In the genomic region with DNA sequence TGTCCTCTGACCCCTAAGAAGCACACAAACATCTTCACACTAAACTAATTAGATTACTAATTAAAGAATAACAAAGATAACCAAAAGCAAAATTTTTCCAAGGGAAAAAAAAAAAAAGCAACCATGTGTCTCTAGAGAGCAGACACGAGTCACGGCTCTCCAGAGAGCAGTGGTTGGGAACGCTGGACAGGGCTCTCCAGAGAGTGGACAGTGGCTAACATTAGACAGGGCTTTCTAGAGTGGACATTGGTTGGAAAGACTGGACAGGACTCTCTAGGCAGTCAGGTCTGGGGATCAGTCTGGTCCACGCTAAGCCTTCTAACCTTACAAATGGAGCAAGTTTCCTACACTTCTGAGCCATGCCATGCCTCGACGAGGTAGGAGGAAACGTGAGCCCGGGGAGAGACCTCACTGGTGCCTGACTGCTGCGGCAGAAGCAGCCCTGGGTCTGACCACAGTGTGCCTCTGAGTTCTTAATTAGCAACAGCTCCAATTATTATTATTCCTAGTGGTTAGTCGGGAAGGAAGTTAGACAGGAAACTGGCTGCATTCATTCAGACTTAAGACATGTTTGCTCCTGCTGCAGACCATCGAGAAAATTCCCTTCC, we compare ENCODE assay signal across 9 mouse cellular contexts. TPM values are rescaled to one million over a fixed set of nuclear protein-coding genes. Genes with fewer than 3 reads are reported as not detected.
DNase-seq lines count a peak whose midpoint lies in the region; ATAC-seq and TF ChIP-seq lines count a peak whose summit lies in the region.
"Had no signal": no experiment of that assay in that cellular context is flagged by ENCODE, and none has a peak within 500 bp of the region (broad histone marks: within the 10 kb centered on the region; RNA-seq: fewer than 3 reads in every experiment).

No protein-coding gene starts in this region.

- no peak overlapping the region for H3K9ac ChIP-seq in lung, embryonic 14.5 days
- no peak overlapping the region for H3K9ac ChIP-seq in kidney, embryonic 14.5 days (ENCODE audit: low read depth, low read length)
- H3K9ac ChIP-seq in liver, embryonic 13.5 days = peak overlapping the region; percentile 31
- H3K9ac ChIP-seq in midbrain, postnatal 0 days (replicated peaks; ENCODE audit: low read length, poor library complexity, severe bottlenecking) = no peak overlapping the region

- no peak for ATAC-seq in lung, embryonic 14.5 days (ENCODE audit: insufficient read depth)
- ATAC-seq in kidney, embryonic 14.5 days (ENCODE audit: low FRiP score, low TSS enrichment) = peak; percentile 43; the same call in 1 of the 2 replicates
- no peak for ATAC-seq in liver, embryonic 13.5 days (ENCODE audit: low read depth)
- no peak for ATAC-seq in midbrain, postnatal 0 days (ENCODE audit: low FRiP score)

- 59% methylated on average over 11 of the region's 11 CpGs for WGBS in lung, embryonic 14.5 days
- WGBS in kidney, embryonic 14.5 days = 10% methylated on average over 11 of the region's 11 CpGs
- WGBS in liver, embryonic 13.5 days (ENCODE audit: insufficient replicate concordance) = 44% methylated on average over 11 of the region's 11 CpGs
- 80% methylated on average over 11 of the region's 11 CpGs for WGBS in midbrain, postnatal 0 days

- H3K4me1 ChIP-seq in lung, embryonic 14.5 days (ENCODE audit: insufficient read depth) = peaks cover 13% of the 10 kb centered on the region; the same call in 1 of the 2 replicates
- peaks cover 49% of the 10 kb centered on the region for H3K4me1 ChIP-seq in kidney, embryonic 14.5 days (ENCODE audit: control insufficient read depth, insufficient read depth, low read length)
- H3K4me1 ChIP-seq in liver, embryonic 13.5 days (replicated peaks) = peaks cover 78% of the 10 kb centered on the region
- 0 out of 2 replicates have a peak, but pooled peaks cover 3% of the 10 kb centered on the region for H3K4me1 ChIP-seq in midbrain, postnatal 0 days (ENCODE audit: insufficient read depth, low read length)

- DNase-seq in heart, adult 11 months = peak; percentile 84
- DNase-seq in heart, adult 9 months (ENCODE audit: low spot score in 2 of 2) = no peak
- DNase-seq in lung, embryonic 14.5 days = peak; percentile 34
- DNase-seq in lung, postnatal 14 days = no peak
- DNase-seq in liver, embryonic 13.5 days = no peak
- DNase-seq in urinary bladder, adult 2 months (ENCODE audit: low spot score) = no peak
- no peak for DNase-seq in midbrain, postnatal 0 days (ENCODE audit: low spot score)
- DNase-seq: cerebellum, postnatal 14 days had no signal

- 0 out of 2 replicates have a peak overlapping the region, but pooled peaks have one; percentile 31 for H3K27ac ChIP-seq in lung, embryonic 14.5 days (ENCODE audit: low read depth)
- H3K27ac ChIP-seq in kidney, embryonic 14.5 days (ENCODE audit: low read depth, low read length) = peak overlapping the region; percentile 83
- peak overlapping the region; percentile 82 for H3K27ac ChIP-seq in liver, embryonic 13.5 days
- H3K27ac ChIP-seq in midbrain, postnatal 0 days (ENCODE audit: low read depth, low read length) = no peak overlapping the region

- no peak overlapping the region for H3K4me3 ChIP-seq in lung, embryonic 14.5 days (ENCODE audit: low read depth, low read length)
- no peak overlapping the region for H3K4me3 ChIP-seq in kidney, embryonic 14.5 days (ENCODE audit: low read length)
- no peak overlapping the region for H3K4me3 ChIP-seq in liver, embryonic 13.5 days (replicated peaks)
- H3K4me3 ChIP-seq in midbrain, postnatal 0 days (ENCODE audit: low read depth, low read length) = no peak overlapping the region

- no peaks in the 10 kb centered on the region for H3K9me3 ChIP-seq in lung, embryonic 14.5 days (ENCODE audit: low read depth, low read length)
- no peaks in the 10 kb centered on the region for H3K9me3 ChIP-seq in kidney, embryonic 14.5 days (ENCODE audit: control insufficient read depth, low read length)
- no peaks in the 10 kb centered on the region for H3K9me3 ChIP-seq in liver, embryonic 13.5 days (replicated peaks)
- H3K9me3 ChIP-seq in midbrain, postnatal 0 days (ENCODE audit: low read length) = no peaks in the 10 kb centered on the region

- H3K4me2 ChIP-seq in lung, embryonic 14.5 days = no peak overlapping the region
- H3K4me2 ChIP-seq in kidney, embryonic 14.5 days (replicated peaks; ENCODE audit: low read depth, low read length) = no peak overlapping the region
- H3K4me2 ChIP-seq in liver, embryonic 13.5 days = 0 out of 2 replicates have a peak overlapping the region, but pooled peaks have one; percentile 3
- no peak overlapping the region for H3K4me2 ChIP-seq in midbrain, postnatal 0 days (ENCODE audit: low read depth, low read length, poor library complexity, severe bottlenecking)

- no peak for TF ChIP-seq CTCF in lung, embryonic 14.5 days (IDR thresholded peaks at IDR 0.05; ENCODE audit: low read depth)
- no peak for TF ChIP-seq CTCF in midbrain, postnatal 0 days (IDR thresholded peaks at IDR 0.05)

- no peaks in the 10 kb centered on the region for H3K36me3 ChIP-seq in lung, embryonic 14.5 days (ENCODE audit: insufficient read depth)
- H3K36me3 ChIP-seq in kidney, embryonic 14.5 days (ENCODE audit: control insufficient read depth, insufficient read depth, low read length) = no peaks in the 10 kb centered on the region
- H3K36me3 ChIP-seq in liver, embryonic 13.5 days = 0 out of 2 replicates have a peak, but pooled peaks cover 2% of the 10 kb centered on the region
- no peaks in the 10 kb centered on the region for H3K36me3 ChIP-seq in midbrain, postnatal 0 days (ENCODE audit: insufficient read depth, low read length)

- no peaks in the 10 kb centered on the region for H3K27me3 ChIP-seq in lung, embryonic 14.5 days (ENCODE audit: insufficient read depth, low read length)
- no peaks in the 10 kb centered on the region for H3K27me3 ChIP-seq in kidney, embryonic 14.5 days (ENCODE audit: control insufficient read depth, insufficient read depth, low read length)
- H3K27me3 ChIP-seq in liver, embryonic 13.5 days = no peaks in the 10 kb centered on the region
- no peaks in the 10 kb centered on the region for H3K27me3 ChIP-seq in midbrain, postnatal 0 days (ENCODE audit: insufficient read depth, low read length)

RNA-seq across cellular contexts. Expression of a gene that starts 32.7 kb away (rescaled TPM):
- polyA plus RNA-seq in lung, embryonic 14.5 days (2014; fragmentation: Nextera tagmentation; extraction: Ambion mirVana) = 34.1 and 34.8 TPM in 2 replicates
- polyA plus RNA-seq in kidney, embryonic 14.5 days (2014; fragmentation: Nextera tagmentation; extraction: Ambion mirVana) = 51.6 and 63.8 TPM in 2 replicates
- 8.3 and 9.6 TPM in 2 replicates for polyA plus RNA-seq in liver, embryonic 13.5 days (2015; fragmentation: Nextera tagmentation; extraction: Ambion mirVana)
- 2.9 and 4.3 TPM in 2 replicates for polyA plus RNA-seq in urinary bladder, adult 2 months (2012; rRNA removed)
- 6.9 and 18.1 TPM in 2 replicates for total RNA-seq in midbrain, postnatal 0 days (2014; rRNA removed)
- 11.1 and 11.9 TPM in 2 replicates for polyA plus RNA-seq in midbrain, postnatal 0 days (2015; fragmentation: Nextera tagmentation; extraction: Ambion mirVana)

Comparison
In these comparisons a context has a peak if more than half of its experiments do, and no peak if none do; other contexts are left out.
1. DNase-seq: peak in heart, adult 11 months (single experiment) and lung, embryonic 14.5 days (single experiment); none in heart, adult 9 months (0 of 2), lung, postnatal 14 days (single experiment), liver, embryonic 13.5 days (single experiment), urinary bladder, adult 2 months (single experiment) and midbrain, postnatal 0 days (single experiment).